Mouse (Mus musculus) intestine, postnatal 0 days (tissue): Measurements from ENCODE around the gene Nfatc2. TPM values are rescaled to one million over a fixed set of nuclear protein-coding genes. Genes with fewer than 3 reads are reported as not detected.

Source experiments
- ATAC-seq: fragments of 200-750 bp; cut with Nextera tagmentation; 2 replicates; pipeline ENCODE4 v1.8.0; 2017; ENCODE audit warnings: mild to moderate bottlenecking, moderate TSS enrichment, moderate library complexity
- H3K27ac ChIP-seq: fragments of 300-500 bp; sonication (generic); 2 replicates; pipeline ENCODE4 v1.5.1; 2014; ENCODE audit warnings: mild to moderate bottlenecking, low read depth, low read length, moderate library complexity
- H3K27me3 ChIP-seq: fragments of 300-500 bp; sonication (generic); replicated peaks from 2 replicates; pipeline ENCODE4 v1.6.1; 2014; ENCODE audit warnings: low read length, mixed read lengths; ENCODE audit not compliant: control insufficient read depth, insufficient read depth
- H3K36me3 ChIP-seq: fragments of 300-500 bp; sonication (generic); 2 replicates; pipeline ENCODE4 v1.6.1; 2014; ENCODE audit warnings: mild to moderate bottlenecking, moderate library complexity; ENCODE audit not compliant: control insufficient read depth, insufficient read depth
- H3K4me1 ChIP-seq: fragments of 300-500 bp; sonication (generic); replicated peaks from 2 replicates; pipeline ENCODE4 v1.6.1; 2014; ENCODE audit warnings: antibody characterized with exemption, low read length, mixed read lengths; ENCODE audit not compliant: control insufficient read depth, insufficient read depth
- H3K4me2 ChIP-seq: fragments of 300-500 bp; sonication (generic); replicated peaks from 2 replicates; pipeline ENCODE4 v1.6.1; 2014; ENCODE audit warnings: low read depth, mild to moderate bottlenecking, moderate library complexity
- H3K4me3 ChIP-seq: fragments of 300-500 bp; sonication (generic); 2 replicates; pipeline ENCODE4 v1.5.1; 2014; ENCODE audit warnings: low read depth, low read length
- H3K9ac ChIP-seq: fragments of 300-500 bp; sonication (generic); 2 replicates; pipeline ENCODE4 v1.6.1; 2014; ENCODE audit warnings: mild to moderate bottlenecking, low read depth, low read length
- H3K9me3 ChIP-seq: fragments of 300-500 bp; sonication (generic); 2 replicates; pipeline ENCODE4 v1.6.1; 2016; ENCODE audit warnings: mixed run types; ENCODE audit not compliant: control insufficient read depth
- CTCF ChIP-seq: sonication (generic); IDR thresholded peaks from 2 replicates; pipeline ENCODE4 v1.5.1; 2016; ENCODE audit warnings: low read depth, mild to moderate bottlenecking, control low read depth, antibody characterized with exemption, moderate library complexity
- WGBS: fragments of 180-500 bp; shearing (Covaris S2); extraction: QIAGEN DNeasy Blood & Tissue Kit; methylation state at CpG from one replicate; pipeline ENCODE4 v1.1.7; 2014; 5-methylcytosine and 5-hydroxymethylcytosine counted together
- polyA plus RNA-seq: library from polyadenylated mRNA; unstranded; fragments of >200 nt; fragmentation: Nextera tagmentation; extraction: Ambion mirVana; gene quantifications from 2 replicates; pipeline ENCODE4 v1.2.1, GENCODE M21; 2015

Nfatc2 gene
- polyA plus RNA-seq, 1 experiment from 2014 or later: 1.5 TPM

DNA sequence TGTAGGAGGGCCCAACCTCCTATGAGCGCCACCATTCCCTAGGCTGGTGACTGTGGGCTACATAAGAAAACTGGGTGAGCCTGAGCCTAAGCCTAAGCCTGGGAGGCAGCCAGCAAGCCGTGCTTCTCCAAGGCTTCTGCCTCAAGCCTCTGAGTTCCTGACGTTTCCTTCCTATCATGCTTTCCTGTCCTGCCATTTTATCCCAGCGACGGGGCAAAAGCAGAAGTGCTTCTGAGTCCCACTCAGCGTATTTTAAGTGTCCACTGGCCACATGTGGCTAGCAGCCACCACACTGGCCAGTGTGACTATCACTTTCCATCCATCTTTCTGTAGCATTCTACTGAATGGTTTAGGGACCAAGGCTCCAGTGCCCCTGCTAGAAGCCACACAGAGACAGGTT, 62.4 kb downstream of the Nfatc2 start:
- Histone ChIP-seq H3K9ac (no peak overlapping the region), H3K27me3 (no peaks in the 10 kb centered on the region), H3K4me2 (no peak overlapping the region), H3K4me1 (no peaks in the 10 kb centered on the region; the same call in 1 of the 2 replicates), H3K9me3 (no peaks in the 10 kb centered on the region), H3K36me3 (peaks cover 4% of the 10 kb centered on the region; the same call in 1 of the 2 replicates), H3K4me3 (no peak overlapping the region), H3K27ac (no peak overlapping the region)
- WGBS: 84% methylated on average over 6 of the region's 6 CpGs
- no peak for ATAC-seq
- no peak for TF ChIP-seq CTCF

DNA sequence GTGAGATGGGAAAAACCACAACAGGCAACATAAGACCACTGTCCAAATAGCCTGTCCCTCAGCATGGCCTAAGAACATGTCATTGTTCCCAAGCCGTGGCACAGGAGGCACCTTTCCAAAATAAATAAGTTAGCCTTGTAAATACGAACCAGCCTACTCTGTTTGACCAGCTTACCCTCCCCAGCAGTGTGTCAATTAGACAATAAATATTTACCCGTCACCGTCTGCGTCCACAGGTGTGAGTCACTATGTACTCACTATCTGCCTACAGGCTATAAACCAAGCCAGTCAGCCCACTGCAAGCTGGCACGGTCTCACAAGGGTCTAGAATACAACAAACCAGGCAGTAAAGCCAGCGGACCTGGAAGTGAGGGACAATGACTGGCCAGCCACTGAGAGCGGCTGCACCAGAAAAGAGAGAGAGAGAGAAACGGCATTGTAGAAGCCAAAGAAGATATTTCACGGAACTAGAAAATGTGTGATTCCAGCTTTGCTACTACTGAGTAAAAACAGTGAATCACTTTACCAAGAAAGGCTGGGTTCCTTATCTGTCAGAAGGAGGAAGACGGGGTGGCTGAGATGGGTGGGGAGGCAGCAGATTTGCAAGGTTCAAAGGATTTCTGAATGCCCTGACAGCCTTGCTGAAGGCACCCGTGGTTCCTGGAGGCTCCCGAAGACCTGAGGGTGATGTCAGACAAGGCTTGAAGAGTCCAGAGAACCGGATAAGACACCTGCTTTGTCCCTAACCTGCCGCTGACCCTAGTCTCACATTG, 69.2 kb downstream of the Nfatc2 start:
- Histone ChIP-seq H3K9me3 (no peaks in the 10 kb centered on the region), H3K36me3 (peaks cover 4% of the 10 kb centered on the region), H3K4me2 (peak overlapping the region; percentile 47), H3K4me1 (peaks cover 3% of the 10 kb centered on the region; the same call in 1 of the 2 replicates), H3K4me3 (no peak overlapping the region), H3K27me3 (no peaks in the 10 kb centered on the region), H3K27ac (peak overlapping the region; percentile 80), H3K9ac (no peak overlapping the region)
- ATAC-seq: peak; percentile 93
- TF ChIP-seq CTCF: no peak
- 33% methylated on average over 15 of the region's 15 CpGs for WGBS

DNA sequence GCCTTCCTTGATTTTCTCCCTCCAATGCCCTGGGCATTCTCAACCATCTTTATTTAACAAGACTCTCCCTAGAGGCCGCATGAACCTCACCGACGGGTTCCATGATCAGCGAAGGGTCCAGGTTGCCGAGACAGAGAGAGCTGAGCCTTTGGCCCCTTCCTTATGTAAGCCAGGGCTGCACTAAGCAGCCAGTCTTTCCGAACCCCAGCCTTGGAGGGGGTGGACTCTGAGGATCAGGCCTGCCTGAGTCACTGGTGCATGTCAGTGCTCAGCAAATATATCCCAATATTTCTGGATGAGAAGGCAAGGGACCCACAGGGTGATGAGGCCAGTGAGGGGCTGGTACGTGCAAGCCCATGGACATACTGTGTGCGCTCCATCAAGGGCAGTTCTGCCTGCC, 72.9 kb downstream of the Nfatc2 start:
- Histone ChIP-seq H3K4me2 (no peak overlapping the region), H3K9me3 (no peaks in the 10 kb centered on the region), H3K27me3 (no peaks in the 10 kb centered on the region), H3K4me3 (no peak overlapping the region), H3K36me3 (no peaks in the 10 kb centered on the region; the same call in 1 of the 2 replicates), H3K4me1 (peaks cover 15% of the 10 kb centered on the region), H3K9ac (no peak overlapping the region), H3K27ac (no peak overlapping the region)
- 83% methylated on average over 8 of the region's 8 CpGs for WGBS
- ATAC-seq: no peak
- no peak for TF ChIP-seq CTCF

DNA sequence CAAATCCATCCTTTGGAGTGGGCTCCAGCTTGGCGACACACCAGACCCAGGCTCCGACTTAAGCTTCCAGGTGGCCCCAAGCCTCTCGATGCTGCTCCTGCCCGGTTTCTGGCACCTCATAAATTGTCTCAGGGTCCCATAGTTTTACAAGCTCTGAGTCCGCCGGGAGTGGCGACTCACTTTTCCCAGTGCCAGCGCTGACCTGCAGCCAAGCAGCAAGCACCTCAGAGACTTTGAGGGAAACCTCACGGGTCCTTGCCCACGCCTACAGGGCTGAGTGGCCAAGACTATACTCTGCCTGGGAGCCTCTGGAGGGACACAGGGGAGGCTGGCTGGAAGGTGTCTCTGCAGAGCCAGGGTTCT, 74.0 kb downstream of the Nfatc2 start:
- no peak for TF ChIP-seq CTCF

DNA sequence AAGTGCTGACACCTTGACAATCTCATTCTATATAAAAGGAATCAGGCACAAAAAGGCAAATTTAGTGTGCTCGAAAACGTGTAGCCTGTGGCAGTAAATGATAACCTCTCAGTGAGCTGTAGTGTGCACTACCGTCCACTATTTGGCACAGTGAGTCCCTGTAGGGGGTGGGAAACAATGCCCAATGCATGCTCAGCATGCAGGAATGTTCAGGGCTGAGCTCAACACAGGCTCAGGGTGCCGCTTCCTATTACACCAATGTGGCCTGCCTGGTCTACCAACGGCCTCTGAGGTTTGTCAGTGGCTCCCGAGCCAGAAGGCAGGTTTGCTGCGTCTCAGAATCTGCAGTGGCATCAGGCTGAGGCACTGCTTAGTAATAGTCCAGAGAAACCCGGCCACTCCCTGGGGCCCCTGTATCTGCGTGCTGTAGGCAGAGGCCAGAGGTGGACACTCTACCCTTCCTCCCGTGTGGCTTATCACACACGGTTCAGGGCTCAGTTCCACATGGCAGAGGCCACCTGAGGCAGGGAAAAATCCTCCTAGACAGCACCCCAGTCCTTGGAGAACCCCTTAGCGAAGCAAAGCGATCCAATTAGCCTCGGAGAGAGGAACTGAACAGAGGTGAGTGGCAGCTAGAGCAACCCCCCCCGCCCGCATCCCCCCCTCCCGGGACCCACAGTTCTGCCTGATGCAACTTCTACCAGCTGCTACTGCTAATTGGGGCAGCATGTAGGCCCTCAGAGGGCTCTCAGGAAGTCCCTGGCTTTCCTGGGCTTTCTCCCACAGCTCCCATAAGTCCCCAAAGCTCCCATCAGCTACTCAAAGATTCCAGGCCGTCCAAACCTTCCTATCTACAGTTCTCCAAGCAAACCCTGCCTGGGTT, 74.7 kb downstream of the Nfatc2 start:
- no peak; the same call in 1 of the 2 replicates for TF ChIP-seq CTCF
- ATAC-seq: peak; percentile 76
- 62% methylated on average over 18 of the region's 18 CpGs for WGBS

More for the DNA sequence above, 74.0 kb downstream of the Nfatc2 start:
- Histone ChIP-seq H3K27me3 (no peaks in the 10 kb centered on the region), H3K27ac (peak overlapping the region; percentile 24; the same call in 1 of the 2 replicates), H3K9ac (no peak overlapping the region), H3K4me2 (no peak overlapping the region), H3K36me3 (no peaks in the 10 kb centered on the region; the same call in 1 of the 2 replicates), H3K4me3 (no peak overlapping the region), H3K9me3 (no peaks in the 10 kb centered on the region), H3K4me1 (peaks cover 15% of the 10 kb centered on the region)
- 71% methylated on average over 10 of the region's 10 CpGs for WGBS
- no peak for ATAC-seq

More for the DNA sequence above, 74.7 kb downstream of the Nfatc2 start:
- Histone ChIP-seq H3K9ac (no peak overlapping the region), H3K9me3 (no peaks in the 10 kb centered on the region), H3K27ac (peak overlapping the region; percentile 24), H3K4me3 (no peak overlapping the region), H3K4me1 (peaks cover 13% of the 10 kb centered on the region), H3K4me2 (no peak overlapping the region), H3K27me3 (no peaks in the 10 kb centered on the region), H3K36me3 (no peaks in the 10 kb centered on the region; the same call in 1 of the 2 replicates)
